In the genomic region with DNA sequence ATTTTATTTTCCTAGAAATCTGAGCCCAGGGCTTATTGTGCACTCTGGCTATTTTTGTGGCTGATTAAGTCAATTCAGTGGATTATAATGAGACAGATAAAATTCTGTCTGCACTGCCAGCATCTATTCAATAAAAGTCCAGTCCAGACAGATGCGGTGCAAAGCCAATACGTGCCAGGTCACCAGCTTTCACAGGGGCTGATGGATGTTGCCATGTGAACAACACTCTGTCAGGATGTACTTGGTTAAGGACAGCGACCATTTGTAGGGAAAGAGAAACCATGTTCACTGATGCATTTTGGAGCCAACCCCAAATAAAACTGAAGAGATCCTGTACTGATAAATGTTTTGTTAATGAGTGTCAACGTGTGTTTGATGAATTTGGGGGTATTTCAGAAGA, we compare ENCODE assay signal across 19 mouse cellular contexts.
DNase-seq lines count a peak whose midpoint lies in the region; ATAC-seq and TF ChIP-seq lines count a peak whose summit lies in the region.
"Had no signal": no experiment of that assay in that cellular context is flagged by ENCODE, and none has a peak within 500 bp of the region (broad histone marks: within the 10 kb centered on the region; RNA-seq: fewer than 3 reads in every experiment).

No protein-coding gene starts in this region.

- DNase-seq in cerebellum, postnatal 10 days = peak; percentile 2 to 6
- no peak for DNase-seq in cerebellum, postnatal 36 days
- DNase-seq in hindbrain, postnatal 0 days (ENCODE audit: low spot score) = peak; percentile 8
- no peak for DNase-seq in hindbrain, embryonic 14.5 days (ENCODE audit: low spot score)
- peak; percentile 8 for DNase-seq in midbrain, postnatal 0 days (ENCODE audit: low spot score)
- peak; percentile 5 for DNase-seq in mesoderm, embryonic 11.5 days (ENCODE audit: low read depth, low spot score)
- DNase-seq in gastrocnemius, postnatal 25 days = no peak
- DNase-seq: adrenal gland, postnatal 10 days; cerebellum, adult 18-20 months; cerebellum, adult 9-11 months; gastrocnemius, postnatal 10 days; heart, postnatal 36 days had no signal

- H3K4me1 ChIP-seq in hindbrain, postnatal 0 days (ENCODE audit: insufficient read depth, low read length) = no peaks in the 10 kb centered on the region
- no peaks in the 10 kb centered on the region for H3K4me1 ChIP-seq in hindbrain, embryonic 14.5 days (replicated peaks; ENCODE audit: control insufficient read depth, insufficient read depth, low read length)
- H3K4me1 ChIP-seq in midbrain, postnatal 0 days (ENCODE audit: insufficient read depth, low read length) = no peaks in the 10 kb centered on the region
- no peaks in the 10 kb centered on the region for H3K4me1 ChIP-seq in midbrain, embryonic 13.5 days (replicated peaks)
- H3K4me1 ChIP-seq: embryonic facial prominence, embryonic 15.5 days; forebrain, embryonic 10.5 days; heart, embryonic 13.5 days; hindbrain, embryonic 12.5 days had no signal

- no peaks in the 10 kb centered on the region for H3K27me3 ChIP-seq in hindbrain, postnatal 0 days (ENCODE audit: insufficient read depth, low read length)
- no peaks in the 10 kb centered on the region for H3K27me3 ChIP-seq in hindbrain, embryonic 14.5 days (ENCODE audit: control insufficient read depth, insufficient read depth, low read length)
- H3K27me3 ChIP-seq in midbrain, postnatal 0 days (ENCODE audit: insufficient read depth, low read length) = no peaks in the 10 kb centered on the region
- H3K27me3 ChIP-seq in midbrain, embryonic 13.5 days = no peaks in the 10 kb centered on the region
- H3K27me3 ChIP-seq: embryonic facial prominence, embryonic 15.5 days; heart, embryonic 13.5 days; hindbrain, embryonic 12.5 days had no signal

- TF ChIP-seq CTCF in hindbrain, postnatal 0 days (IDR thresholded peaks at IDR 0.05; ENCODE audit: low read depth) = no peak
- TF ChIP-seq CTCF in midbrain, postnatal 0 days (IDR thresholded peaks at IDR 0.05) = no peak

- 47% methylated on average over 4 of the region's 4 CpGs for WGBS in hindbrain, postnatal 0 days
- 53% methylated on average over 4 of the region's 4 CpGs for WGBS in hindbrain, embryonic 14.5 days
- WGBS in midbrain, postnatal 0 days = 62% methylated on average over 4 of the region's 4 CpGs
- WGBS in midbrain, embryonic 13.5 days = 67% methylated on average over 4 of the region's 4 CpGs

- no peaks in the 10 kb centered on the region for H3K36me3 ChIP-seq in hindbrain, postnatal 0 days (ENCODE audit: insufficient read depth, low read length)
- no peaks in the 10 kb centered on the region for H3K36me3 ChIP-seq in hindbrain, embryonic 14.5 days (replicated peaks; ENCODE audit: control insufficient read depth, insufficient read depth)
- H3K36me3 ChIP-seq in midbrain, postnatal 0 days (ENCODE audit: insufficient read depth, low read length) = no peaks in the 10 kb centered on the region
- no peaks in the 10 kb centered on the region for H3K36me3 ChIP-seq in midbrain, embryonic 13.5 days
- H3K36me3 ChIP-seq: embryonic facial prominence, embryonic 15.5 days; forebrain, embryonic 10.5 days; heart, embryonic 13.5 days; hindbrain, embryonic 12.5 days had no signal

- H3K27ac ChIP-seq in hindbrain, postnatal 0 days = no peak overlapping the region
- H3K27ac ChIP-seq in hindbrain, embryonic 14.5 days = no peak overlapping the region
- no peak overlapping the region for H3K27ac ChIP-seq in midbrain, postnatal 0 days (ENCODE audit: low read depth, low read length)
- H3K27ac ChIP-seq in midbrain, embryonic 13.5 days = no peak overlapping the region
- H3K27ac ChIP-seq: embryonic facial prominence, embryonic 15.5 days; forebrain, embryonic 10.5 days; heart, embryonic 13.5 days; hindbrain, embryonic 12.5 days had no signal

- no peak overlapping the region for H3K4me3 ChIP-seq in hindbrain, postnatal 0 days (ENCODE audit: low read length)
- H3K4me3 ChIP-seq in hindbrain, embryonic 14.5 days (replicated peaks; ENCODE audit: low read length) = no peak overlapping the region
- no peak overlapping the region for H3K4me3 ChIP-seq in midbrain, postnatal 0 days (ENCODE audit: low read depth, low read length)
- no peak overlapping the region for H3K4me3 ChIP-seq in midbrain, embryonic 13.5 days (replicated peaks)
- H3K4me3 ChIP-seq: embryonic facial prominence, embryonic 15.5 days; erythroblast, embryonic 14.5 days; forebrain, embryonic 10.5 days; heart, embryonic 13.5 days; hindbrain, embryonic 12.5 days had no signal

- H3K4me2 ChIP-seq in hindbrain, postnatal 0 days (ENCODE audit: low read depth, low read length) = no peak overlapping the region
- no peak overlapping the region for H3K4me2 ChIP-seq in hindbrain, embryonic 14.5 days (replicated peaks)
- H3K4me2 ChIP-seq in midbrain, postnatal 0 days (ENCODE audit: low read depth, low read length, poor library complexity, severe bottlenecking) = no peak overlapping the region
- no peak overlapping the region for H3K4me2 ChIP-seq in midbrain, embryonic 13.5 days (replicated peaks)
- H3K4me2 ChIP-seq: embryonic facial prominence, embryonic 15.5 days; heart, embryonic 13.5 days; hindbrain, embryonic 12.5 days had no signal

- no peak overlapping the region for H3K9ac ChIP-seq in hindbrain, postnatal 0 days (replicated peaks; ENCODE audit: low read length)
- H3K9ac ChIP-seq in hindbrain, embryonic 14.5 days = no peak overlapping the region
- H3K9ac ChIP-seq in midbrain, postnatal 0 days (replicated peaks; ENCODE audit: low read length, poor library complexity, severe bottlenecking) = no peak overlapping the region
- no peak overlapping the region for H3K9ac ChIP-seq in midbrain, embryonic 13.5 days (replicated peaks)
- H3K9ac ChIP-seq: embryonic facial prominence, embryonic 15.5 days; heart, embryonic 13.5 days; hindbrain, embryonic 12.5 days had no signal

- ATAC-seq in hindbrain, postnatal 0 days = no peak
- ATAC-seq in hindbrain, embryonic 14.5 days (ENCODE audit: low FRiP score) = no peak; the same call in 1 of the 2 replicates
- peak; percentile 47; the same call in 1 of the 2 replicates for ATAC-seq in midbrain, postnatal 0 days (ENCODE audit: low FRiP score)
- ATAC-seq in midbrain, embryonic 13.5 days = no peak
- ATAC-seq: forebrain, embryonic 16.5 days had no signal

- no peaks in the 10 kb centered on the region for H3K9me3 ChIP-seq in hindbrain, postnatal 0 days (ENCODE audit: low read length)
- H3K9me3 ChIP-seq in hindbrain, embryonic 14.5 days (ENCODE audit: control insufficient read depth, low read length) = no peaks in the 10 kb centered on the region
- no peaks in the 10 kb centered on the region for H3K9me3 ChIP-seq in midbrain, postnatal 0 days (ENCODE audit: low read length)
- no peaks in the 10 kb centered on the region for H3K9me3 ChIP-seq in midbrain, embryonic 13.5 days
- H3K9me3 ChIP-seq: embryonic facial prominence, embryonic 15.5 days; forebrain, embryonic 10.5 days; heart, embryonic 13.5 days; hindbrain, embryonic 12.5 days had no signal

Comparison
In these comparisons a context has a peak if more than half of its experiments do, and no peak if none do; other contexts are left out.
1. DNase-seq: peak in cerebellum, postnatal 10 days (2 of 2), hindbrain, postnatal 0 days (single experiment), midbrain, postnatal 0 days (single experiment) and mesoderm, embryonic 11.5 days (single experiment); none in cerebellum, postnatal 36 days (0 of 2), hindbrain, embryonic 14.5 days (single experiment) and gastrocnemius, postnatal 25 days (single experiment).